Mouse (Mus musculus): ENCODE data around the gene Prkce. TPM values are rescaled to one million over a fixed set of nuclear protein-coding genes. Genes with fewer than 3 reads are reported as not detected.

Prkce gene
- total and polyA plus RNA-seq, 2 experiments from 2014 or later = 8.1 to 12.6 TPM

- WGBS = 68% methylated on average over 8 of the region's 8 CpGs
- H3K27ac ChIP-seq (ENCODE audit: low read depth) = peak overlapping the region; percentile 18; the same call in 1 of the 2 replicates
- ATAC-seq (ENCODE audit: insufficient read depth, low read depth) = no peak
Measured at GRCm38 (mm10) chr17:86667836-86668600, 500.4 kb downstream of the Prkce start.

GRCm38 (mm10) chr17:86669641-86670373, 502.2 kb downstream of the Prkce start:
- Histone ChIP-seq H3K27me3 (ENCODE audit: control insufficient read depth, insufficient read depth, low read length) (no peaks in the 10 kb centered on the region), H3K9me3 (replicated peaks; ENCODE audit: control insufficient read depth, low read length) (no peaks in the 10 kb centered on the region), H3K36me3 (replicated peaks; ENCODE audit: control insufficient read depth, insufficient read depth, low read length) (no peaks in the 10 kb centered on the region), H3K4me2 (ENCODE audit: low read depth, low read length) (no peak overlapping the region), H3K4me3 (ENCODE audit: low read depth, low read length) (no peak overlapping the region), H3K4me1 (ENCODE audit: control insufficient read depth, insufficient read depth) (peaks cover 6% of the 10 kb centered on the region), H3K9ac (replicated peaks; ENCODE audit: low read depth, low read length) (no peak overlapping the region), H3K27ac (ENCODE audit: low read depth) (no peak overlapping the region)
- ATAC-seq (ENCODE audit: insufficient read depth, low read depth) (no peak), DNase-seq (ENCODE audit: low spot score) (no peak)
- WGBS = 85% methylated on average over 13 of the region's 13 CpGs
- no peak for TF ChIP-seq CTCF (IDR thresholded peaks at IDR 0.05; ENCODE audit: low read depth)

More at GRCm38 (mm10) chr17:86667836-86668600, 500.4 kb downstream of the Prkce start:
- no peaks in the 10 kb centered on the region for H3K36me3 ChIP-seq (replicated peaks; ENCODE audit: control insufficient read depth, insufficient read depth, low read length)
- no peak overlapping the region for H3K4me2 ChIP-seq (ENCODE audit: low read depth, low read length)
- H3K9me3 ChIP-seq (replicated peaks; ENCODE audit: control insufficient read depth, low read length) = no peaks in the 10 kb centered on the region
- peaks cover 6% of the 10 kb centered on the region for H3K4me1 ChIP-seq (ENCODE audit: control insufficient read depth, insufficient read depth)
- DNase-seq (ENCODE audit: low spot score) = no peak
- no peak for TF ChIP-seq CTCF (IDR thresholded peaks at IDR 0.05; ENCODE audit: low read depth)
- no peak for TF ChIP-seq EP300 (IDR thresholded peaks at IDR 0.05; ENCODE audit: low read depth)
- no peak overlapping the region for H3K4me3 ChIP-seq (ENCODE audit: low read depth, low read length)
- no peaks in the 10 kb centered on the region for H3K27me3 ChIP-seq (ENCODE audit: control insufficient read depth, insufficient read depth, low read length)
- no peak overlapping the region for H3K9ac ChIP-seq (replicated peaks; ENCODE audit: low read depth, low read length)

GRCm38 (mm10) chr17:86670731-86671130, 503.1 kb downstream of the Prkce start:
- no peak for TF ChIP-seq CTCF (IDR thresholded peaks at IDR 0.05; ENCODE audit: low read depth)
- TF ChIP-seq EP300 (IDR thresholded peaks at IDR 0.05; ENCODE audit: low read depth) = no peak
- WGBS = 23% methylated on average over 7 of the region's 7 CpGs
- H3K36me3 ChIP-seq (replicated peaks; ENCODE audit: control insufficient read depth, insufficient read depth, low read length) = no peaks in the 10 kb centered on the region
- ATAC-seq (ENCODE audit: insufficient read depth, low read depth) = no peak
- H3K4me2 ChIP-seq (ENCODE audit: low read depth, low read length) = peak overlapping the region; percentile 38
- peaks cover 6% of the 10 kb centered on the region for H3K4me1 ChIP-seq (ENCODE audit: control insufficient read depth, insufficient read depth)
- H3K9me3 ChIP-seq (replicated peaks; ENCODE audit: control insufficient read depth, low read length) = no peaks in the 10 kb centered on the region
- H3K9ac ChIP-seq (replicated peaks; ENCODE audit: low read depth, low read length) = no peak overlapping the region
- H3K27ac ChIP-seq (ENCODE audit: low read depth) = no peak overlapping the region
- no peak for DNase-seq (ENCODE audit: low spot score)
- H3K27me3 ChIP-seq (ENCODE audit: control insufficient read depth, insufficient read depth, low read length) = no peaks in the 10 kb centered on the region
- H3K4me3 ChIP-seq (ENCODE audit: low read depth, low read length) = no peak overlapping the region

GRCm38 (mm10) chr17:86674971-86675370, 507.4 kb downstream of the Prkce start:
- TF ChIP-seq CTCF (IDR thresholded peaks at IDR 0.05; ENCODE audit: low read depth) (no peak), EP300 (IDR thresholded peaks at IDR 0.05; ENCODE audit: low read depth) (no peak)
- Histone ChIP-seq H3K27me3 (ENCODE audit: control insufficient read depth, insufficient read depth, low read length) (no peaks in the 10 kb centered on the region), H3K27ac (ENCODE audit: low read depth) (no peak overlapping the region), H3K4me2 (ENCODE audit: low read depth, low read length) (no peak overlapping the region), H3K36me3 (replicated peaks; ENCODE audit: control insufficient read depth, insufficient read depth, low read length) (no peaks in the 10 kb centered on the region), H3K9me3 (replicated peaks; ENCODE audit: control insufficient read depth, low read length) (no peaks in the 10 kb centered on the region), H3K4me3 (ENCODE audit: low read depth, low read length) (no peak overlapping the region), H3K9ac (replicated peaks; ENCODE audit: low read depth, low read length) (no peak overlapping the region), H3K4me1 (ENCODE audit: control insufficient read depth, insufficient read depth) (peaks cover 6% of the 10 kb centered on the region)
- ATAC-seq (ENCODE audit: insufficient read depth, low read depth) (no peak), DNase-seq (ENCODE audit: low spot score) (no peak)
- WGBS = 68% methylated on average over 2 of the region's 2 CpGs

GRCm38 (mm10) chr17:86676336-86676735, 508.8 kb downstream of the Prkce start:
- no peak overlapping the region for H3K9ac ChIP-seq (replicated peaks; ENCODE audit: low read depth, low read length)
- 67% methylated on average over 5 of the region's 5 CpGs for WGBS
- H3K9me3 ChIP-seq (replicated peaks; ENCODE audit: control insufficient read depth, low read length) = no peaks in the 10 kb centered on the region
- no peaks in the 10 kb centered on the region for H3K4me1 ChIP-seq (ENCODE audit: control insufficient read depth, insufficient read depth)
- TF ChIP-seq EP300 (IDR thresholded peaks at IDR 0.05; ENCODE audit: low read depth) (no peak), CTCF (IDR thresholded peaks at IDR 0.05; ENCODE audit: low read depth) (no peak)
- ATAC-seq (ENCODE audit: insufficient read depth, low read depth) (no peak), DNase-seq (ENCODE audit: low spot score) (no peak)
- H3K27me3 ChIP-seq (ENCODE audit: control insufficient read depth, insufficient read depth, low read length) = no peaks in the 10 kb centered on the region
- no peaks in the 10 kb centered on the region for H3K36me3 ChIP-seq (replicated peaks; ENCODE audit: control insufficient read depth, insufficient read depth, low read length)
- no peak overlapping the region for H3K4me3 ChIP-seq (ENCODE audit: low read depth, low read length)
- H3K27ac ChIP-seq (ENCODE audit: low read depth) = no peak overlapping the region
- H3K4me2 ChIP-seq (ENCODE audit: low read depth, low read length) = no peak overlapping the region
